Mouse (Mus musculus) heart, embryonic 12.5 days (tissue): ENCODE results near the gene Plpp1. TPM values are rescaled to one million over a fixed set of nuclear protein-coding genes. Genes with fewer than 3 reads are reported as not detected.

ENCODE experiments used
- ATAC-seq: fragments of 200-750 bp; cut with Nextera tagmentation; 2 replicates; pipeline ENCODE4 v1.8.0; 2017; ENCODE audit warnings: moderate TSS enrichment, moderate library complexity; ENCODE audit not compliant: insufficient number of reproducible peaks, low FRiP score
- H3K27ac ChIP-seq: fragments of 300-500 bp; sonication (generic); 2 replicates; pipeline ENCODE4 v1.5.1; 2016; ENCODE audit warnings: mild to moderate bottlenecking, moderate library complexity; ENCODE audit not compliant: poor library complexity, severe bottlenecking
- H3K27me3 ChIP-seq: fragments of 300-500 bp; sonication (generic); replicated peaks from 2 replicates; pipeline ENCODE4 v1.6.1; 2016; ENCODE audit warnings: mild to moderate bottlenecking, moderate library complexity
- H3K36me3 ChIP-seq: fragments of 300-500 bp; sonication (generic); 2 replicates; pipeline ENCODE4 v1.6.1; 2016; ENCODE audit warnings: mild to moderate bottlenecking, moderate library complexity
- H3K4me1 ChIP-seq: fragments of 300-500 bp; sonication (generic); replicated peaks from 2 replicates; pipeline ENCODE4 v1.6.1; 2016; ENCODE audit warnings: mild to moderate bottlenecking
- H3K4me2 ChIP-seq: fragments of 300-500 bp; sonication (generic); 2 replicates; pipeline ENCODE4 v1.6.1; 2016; ENCODE audit warnings: mild to moderate bottlenecking, moderate library complexity
- H3K4me3 ChIP-seq: fragments of 300-500 bp; sonication (generic); 2 replicates; pipeline ENCODE4 v1.5.1; 2016; ENCODE audit warnings: mild to moderate bottlenecking
- H3K9ac ChIP-seq: fragments of 300-500 bp; sonication (generic); 2 replicates; pipeline ENCODE4 v1.6.1; 2016; ENCODE audit warnings: mild to moderate bottlenecking, moderate library complexity
- H3K9me3 ChIP-seq: fragments of 300-500 bp; sonication (generic); replicated peaks from 2 replicates; pipeline ENCODE4 v1.6.1; 2016; ENCODE audit warnings: mild to moderate bottlenecking, moderate library complexity
- WGBS: fragments of 180-500 bp; shearing (Covaris S2); methylation state at CpG from one replicate; pipeline ENCODE4 v1.1.7; 2016; 5-methylcytosine and 5-hydroxymethylcytosine counted together
- polyA plus RNA-seq: library from polyadenylated mRNA; unstranded; fragments of >200 nt; fragmentation: Nextera tagmentation; extraction: Ambion mirVana; gene quantifications from 2 replicates; pipeline ENCODE4 v1.2.1, GENCODE M21; 2016

Gene Plpp1
- polyA plus RNA-seq, 1 experiment from 2014 or later: 46.9 TPM

- Histone ChIP-seq H3K4me2 (no peak overlapping the region), H3K4me1 (peaks cover 13% of the 10 kb centered on the region; the same call in 1 of the 2 replicates), H3K27ac (no peak overlapping the region), H3K36me3 (peaks cover 21% of the 10 kb centered on the region), H3K27me3 (no peaks in the 10 kb centered on the region), H3K9me3 (no peaks in the 10 kb centered on the region), H3K4me3 (no peak overlapping the region), H3K9ac (no peak overlapping the region)
- 91% methylated on average over 7 of the region's 7 CpGs for WGBS
- ATAC-seq: no peak
Measured at GRCm38 (mm10) chr13:112803106-112803505, 2.5 kb downstream of the Plpp1 start.

- WGBS: 84% methylated on average over 4 of the region's 4 CpGs
- Histone ChIP-seq H3K4me2 (no peak overlapping the region), H3K9me3 (no peaks in the 10 kb centered on the region), H3K9ac (no peak overlapping the region), H3K4me1 (peaks cover 13% of the 10 kb centered on the region; the same call in 1 of the 2 replicates), H3K27ac (no peak overlapping the region), H3K36me3 (peaks cover 21% of the 10 kb centered on the region), H3K27me3 (no peaks in the 10 kb centered on the region), H3K4me3 (no peak overlapping the region)
- no peak for ATAC-seq
Measured at GRCm38 (mm10) chr13:112803661-112804060, 3.1 kb downstream of the Plpp1 start.

- Histone ChIP-seq H3K36me3 (peaks cover 21% of the 10 kb centered on the region), H3K9ac (no peak overlapping the region), H3K9me3 (no peaks in the 10 kb centered on the region), H3K27ac (no peak overlapping the region), H3K4me1 (peaks cover 24% of the 10 kb centered on the region), H3K27me3 (no peaks in the 10 kb centered on the region), H3K4me3 (no peak overlapping the region), H3K4me2 (no peak overlapping the region)
- ATAC-seq: no peak
- WGBS: 85% methylated on average over 3 of the region's 3 CpGs
Measured at GRCm38 (mm10) chr13:112805529-112805928, 4.9 kb downstream of the Plpp1 start.

GRCm38 (mm10) chr13:112807936-112808667 is 7.5 kb downstream of the Plpp1 start:
- no peak overlapping the region for H3K4me3 ChIP-seq
- 77% methylated on average over 10 of the region's 10 CpGs for WGBS
- ATAC-seq: no peak

GRCm38 (mm10) chr13:112809504-112810247 is 9.1 kb downstream of the Plpp1 start:
- H3K4me3 ChIP-seq: no peak overlapping the region
- ATAC-seq: no peak
- peaks cover 23% of the 10 kb centered on the region for H3K4me1 ChIP-seq
- H3K36me3 ChIP-seq: peaks cover 21% of the 10 kb centered on the region
- no peaks in the 10 kb centered on the region for H3K9me3 ChIP-seq
- no peaks in the 10 kb centered on the region for H3K27me3 ChIP-seq
- 0 out of 2 replicates have a peak overlapping the region, but pooled peaks have one; percentile 16 for H3K27ac ChIP-seq
- WGBS: 55% methylated on average over 7 of the region's 7 CpGs
- no peak overlapping the region for H3K4me2 ChIP-seq
- no peak overlapping the region for H3K9ac ChIP-seq

More at GRCm38 (mm10) chr13:112807936-112808667, 7.5 kb downstream of the Plpp1 start:
- H3K9ac ChIP-seq: no peak overlapping the region
- no peaks in the 10 kb centered on the region for H3K27me3 ChIP-seq
- H3K27ac ChIP-seq: no peak overlapping the region
- H3K4me1 ChIP-seq: peaks cover 29% of the 10 kb centered on the region
- H3K9me3 ChIP-seq: no peaks in the 10 kb centered on the region
- H3K36me3 ChIP-seq: peaks cover 21% of the 10 kb centered on the region
- no peak overlapping the region for H3K4me2 ChIP-seq

- no peak for ATAC-seq
- H3K4me3 ChIP-seq: no peak overlapping the region
- H3K9me3 ChIP-seq: no peaks in the 10 kb centered on the region
- no peak overlapping the region for H3K4me2 ChIP-seq
- WGBS: 74% methylated on average over 4 of the region's 4 CpGs
- peaks cover 23% of the 10 kb centered on the region for H3K4me1 ChIP-seq
- H3K27ac ChIP-seq: 0 out of 2 replicates have a peak overlapping the region, but pooled peaks have one; percentile 16
- no peak overlapping the region for H3K9ac ChIP-seq
- no peaks in the 10 kb centered on the region for H3K27me3 ChIP-seq
- H3K36me3 ChIP-seq: peaks cover 19% of the 10 kb centered on the region
Measured at GRCm38 (mm10) chr13:112810248-112810645, 9.7 kb downstream of the Plpp1 start.

- Histone ChIP-seq H3K4me3 (no peak overlapping the region), H3K4me1 (peaks cover 23% of the 10 kb centered on the region), H3K9me3 (no peaks in the 10 kb centered on the region), H3K27ac (no peak overlapping the region), H3K4me2 (0 out of 2 replicates have a peak overlapping the region, but pooled peaks have one; percentile 26), H3K36me3 (peaks cover 14% of the 10 kb centered on the region), H3K27me3 (no peaks in the 10 kb centered on the region), H3K9ac (no peak overlapping the region)
- 46% methylated on average over 9 of the region's 9 CpGs for WGBS
- ATAC-seq: peak; percentile 39; the same call in 1 of the 2 replicates
Measured at GRCm38 (mm10) chr13:112810751-112811150, 10.2 kb downstream of the Plpp1 start.

- 70% methylated on average over 8 of the region's 8 CpGs for WGBS
- no peaks in the 10 kb centered on the region for H3K27me3 ChIP-seq
- peaks cover 3% of the 10 kb centered on the region for H3K36me3 ChIP-seq
- no peak overlapping the region for H3K4me2 ChIP-seq
- no peak overlapping the region for H3K4me3 ChIP-seq
- no peak overlapping the region for H3K27ac ChIP-seq
- ATAC-seq: no peak
- H3K4me1 ChIP-seq: peaks cover 26% of the 10 kb centered on the region
- no peaks in the 10 kb centered on the region for H3K9me3 ChIP-seq
- H3K9ac ChIP-seq: no peak overlapping the region
Measured at GRCm38 (mm10) chr13:112811708-112812403, 11.3 kb downstream of the Plpp1 start.

GRCm38 (mm10) chr13:112815996-112816395 is 15.4 kb downstream of the Plpp1 start:
- Histone ChIP-seq H3K9ac (no peak overlapping the region), H3K27ac (no peak overlapping the region), H3K9me3 (no peaks in the 10 kb centered on the region), H3K4me1 (peaks cover 12% of the 10 kb centered on the region), H3K27me3 (no peaks in the 10 kb centered on the region), H3K4me3 (no peak overlapping the region), H3K36me3 (no peaks in the 10 kb centered on the region), H3K4me2 (no peak overlapping the region)
- 56% methylated on average over 3 of the region's 3 CpGs for WGBS
- ATAC-seq: no peak

- WGBS: 66% methylated on average over 3 of the region's 3 CpGs
- H3K27ac ChIP-seq: no peak overlapping the region
Measured at GRCm38 (mm10) chr13:112818125-112818524, 17.5 kb downstream of the Plpp1 start.

GRCm38 (mm10) chr13:112822413-112822812 is 21.8 kb downstream of the Plpp1 start:
- ATAC-seq: no peak

More at GRCm38 (mm10) chr13:112818125-112818524, 17.5 kb downstream of the Plpp1 start:
- no peaks in the 10 kb centered on the region for H3K36me3 ChIP-seq
- H3K9me3 ChIP-seq: no peaks in the 10 kb centered on the region
- H3K9ac ChIP-seq: no peak overlapping the region
- H3K27me3 ChIP-seq: no peaks in the 10 kb centered on the region
- H3K4me2 ChIP-seq: no peak overlapping the region
- peaks cover 15% of the 10 kb centered on the region for H3K4me1 ChIP-seq
- no peak overlapping the region for H3K4me3 ChIP-seq
- ATAC-seq: no peak

More at GRCm38 (mm10) chr13:112822413-112822812, 21.8 kb downstream of the Plpp1 start:
- Histone ChIP-seq H3K27me3 (no peaks in the 10 kb centered on the region), H3K4me1 (peaks cover 19% of the 10 kb centered on the region), H3K4me3 (no peak overlapping the region), H3K9me3 (no peaks in the 10 kb centered on the region), H3K4me2 (no peak overlapping the region), H3K36me3 (peaks cover 5% of the 10 kb centered on the region; the same call in 1 of the 2 replicates), H3K27ac (no peak overlapping the region), H3K9ac (no peak overlapping the region)
- 72% methylated on average over 3 of the region's 3 CpGs for WGBS
